Mouse (Mus musculus) gastrocnemius, adult 2 months (tissue): ENCODE measurements around the gene Ntmt1. TPM values are rescaled to one million over a fixed set of nuclear protein-coding genes. Genes with fewer than 3 reads are reported as not detected.

ENCODE experiments used
- DNase-seq: peaks from one replicate; pipeline ENCODE4 v3.0.0; 2022
- H3K27ac ChIP-seq: fragments of 200-600 bp; 2 replicates; pipeline ENCODE4 v1.8.1; 2022; ENCODE audit warnings: mild to moderate bottlenecking
- H3K4me3 ChIP-seq: fragments of 200-600 bp; 2 replicates; pipeline ENCODE4 v1.8.1; 2022; ENCODE audit warnings: mild to moderate bottlenecking, moderate library complexity
- CTCF ChIP-seq: fragments of 200-600 bp; IDR thresholded peaks from 2 replicates; pipeline ENCODE4 v1.8.1; 2022; ENCODE audit warnings: antibody characterized with exemption, mild to moderate bottlenecking, moderate library complexity
- intact Hi-C: fragments of 180-260 bp; cut with DNase I; formaldehyde crosslinking; loops from one replicate; pipeline ENCODE4 v1.15.1; 2025
- long read RNA-seq, 2 experiments: library from polyadenylated mRNA; stranded (forward); transcript quantifications; one replicate each; pipeline ENCODE4 v2.0.0; 2021
- total RNA-seq, 2 experiments: library from RNA; stranded (reverse); gene quantifications; 2 replicates each; pipeline ENCODE4 v1.2.3; 2021

Gene Ntmt1
- 10 to 100 TPM; 14.3 to 15.6 TPM for total RNA-seq
- long read RNA-seq, experiment 1, transcript Ntmt1-201 (4 exons, 1,387 nt) = major isoform, 18 of 23 reads
- long read RNA-seq, experiment 1, partial matches to known transcripts = 0 of 23 reads
- long read RNA-seq, experiment 1, other reads (novel, unspliced or antisense) = 4 of 23 reads
- long read RNA-seq, experiment 2, transcript Ntmt1-201 (4 exons, 1,387 nt) = major isoform, 32 of 40 reads
- long read RNA-seq, experiment 2, partial matches to known transcripts = 1 of 40 reads
- long read RNA-seq, experiment 2, other reads (novel, unspliced or antisense) = 6 of 40 reads

DNA sequence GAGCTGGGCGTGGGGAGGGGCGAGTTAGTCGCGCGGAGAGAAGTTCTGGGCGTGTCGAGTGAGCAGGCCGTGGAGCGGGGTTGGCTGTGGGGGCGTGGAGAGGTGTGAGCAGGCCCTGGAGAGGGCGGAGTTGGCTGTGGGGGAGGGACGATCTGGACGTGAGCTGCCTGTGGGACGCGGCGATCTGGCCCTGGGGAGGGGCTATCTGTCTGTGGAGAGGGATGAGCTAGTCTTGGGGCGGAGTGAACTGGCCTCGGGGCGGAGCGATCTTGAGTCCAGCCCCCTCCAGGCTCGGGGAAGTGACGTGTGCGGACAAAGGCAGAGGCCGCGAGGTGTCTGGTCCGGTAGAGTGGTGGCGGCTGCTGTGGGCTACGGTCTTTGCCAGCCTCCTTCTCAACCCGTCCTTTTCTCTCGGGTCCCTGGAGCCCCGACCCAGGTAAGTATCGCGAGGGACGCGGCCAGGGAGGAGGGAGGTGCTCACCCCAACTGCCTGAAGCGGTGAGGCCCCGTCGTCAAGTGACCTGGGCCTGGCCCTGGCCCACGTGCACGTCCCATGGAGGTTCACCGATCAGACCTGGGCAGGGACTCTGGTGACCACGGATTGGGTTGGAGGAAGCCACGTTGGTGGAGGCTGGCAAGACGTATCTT is at the start of gene Ntmt1:
Gene Ntmt1 (plus strand): TSS at position 179 of the 648 bp plus-strand sequence.
- peak; percentile 100 for DNase-seq
- peak within 1 kb of the TSS; percentile 93 for H3K4me3 ChIP-seq
- intact Hi-C loops = no loop called here
- peak within 1 kb of the TSS; percentile 97 for H3K27ac ChIP-seq
- no peak for TF ChIP-seq CTCF

DNA sequence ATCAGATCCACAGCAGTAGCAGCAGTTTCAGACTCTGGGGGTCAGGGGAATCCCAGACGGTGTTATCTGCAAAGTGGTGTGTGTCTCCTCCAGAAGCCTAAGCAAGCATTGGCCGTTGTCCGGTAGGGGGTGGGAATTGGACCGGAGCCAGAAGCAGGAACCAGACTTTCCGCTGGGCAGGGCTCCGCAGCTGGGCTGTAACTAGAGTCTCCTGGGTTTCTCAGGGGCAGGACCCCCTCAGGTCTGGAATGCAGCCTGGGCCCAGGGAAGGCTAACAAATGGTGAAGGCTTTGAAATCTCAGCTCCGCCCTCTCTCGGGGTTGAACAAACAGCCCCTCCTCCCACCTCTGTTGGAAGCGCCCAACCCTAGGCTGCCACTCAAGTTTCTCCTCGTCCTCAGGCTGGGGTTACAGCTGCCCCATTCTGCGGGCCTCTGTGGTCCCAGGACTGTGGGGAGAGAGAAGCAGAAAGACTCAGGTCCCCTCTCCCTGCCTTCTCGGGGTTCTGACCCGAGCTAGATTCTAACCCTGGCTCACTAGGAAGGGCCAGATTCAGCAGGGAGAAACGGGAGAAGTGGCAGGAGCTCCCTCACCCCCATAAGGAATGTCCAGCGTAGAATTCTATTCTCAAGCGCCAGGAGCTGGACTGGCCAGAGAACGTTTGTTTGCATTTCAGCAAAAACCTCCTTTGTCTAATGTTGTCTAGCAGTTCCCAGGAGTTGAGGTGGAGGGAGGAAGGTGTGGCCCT is 49.1 kb upstream of the Ntmt1 start:
- DNase-seq = peak; percentile 92
- peak; percentile 50 for TF ChIP-seq CTCF
- H3K27ac ChIP-seq = peak overlapping the region; percentile 86
- peak overlapping the region; percentile 65 for H3K4me3 ChIP-seq
- intact Hi-C loops = no loop called here

- intact Hi-C loops = no loop called here
Observed at GRCm38 (mm10) chr2:30759088-30759374, 48.6 kb upstream of the Ntmt1 start.

GRCm38 (mm10) chr2:30759442-30759841 is 48.2 kb upstream of the Ntmt1 start:
- no peak for DNase-seq

More at GRCm38 (mm10) chr2:30759088-30759374, 48.6 kb upstream of the Ntmt1 start:
- TF ChIP-seq CTCF = no peak
- H3K27ac ChIP-seq = peak overlapping the region; percentile 86
- DNase-seq = no peak
- peak overlapping the region; percentile 65 for H3K4me3 ChIP-seq

DNA sequence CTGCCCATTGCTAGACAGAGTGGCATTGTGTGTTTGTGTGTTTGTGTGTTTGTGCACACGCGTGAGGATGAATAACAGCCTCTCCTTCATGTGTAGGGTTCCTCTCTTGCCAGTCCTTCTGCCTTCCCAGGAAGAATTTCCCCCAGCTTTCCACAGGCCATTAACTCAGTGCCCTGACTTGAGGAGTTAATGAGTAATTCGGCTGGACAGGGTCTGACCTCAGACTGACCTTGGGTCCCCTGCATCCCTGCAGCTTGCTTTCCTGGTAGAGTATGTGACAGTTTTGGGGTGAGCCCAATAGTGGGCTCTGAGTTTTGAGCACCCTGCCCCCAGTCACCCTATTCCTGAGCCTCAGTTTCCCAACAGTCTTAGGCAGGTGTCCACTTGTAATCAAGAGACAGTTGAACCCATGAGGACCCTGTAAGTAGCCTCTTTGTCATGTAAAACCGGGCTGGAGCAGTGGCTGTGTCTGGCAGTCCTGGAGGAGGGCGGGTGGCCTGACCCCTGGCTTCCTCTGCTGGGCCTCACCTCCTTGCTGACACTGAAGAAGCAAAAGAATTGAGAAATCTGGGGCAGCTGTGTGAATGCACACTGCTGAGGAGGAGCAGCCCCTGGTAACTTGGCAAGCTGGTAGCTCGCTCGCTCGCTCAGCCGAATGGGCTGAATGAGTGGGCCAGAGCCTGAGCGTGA is 47.6 kb upstream of the Ntmt1 start:
- no peak for DNase-seq
- intact Hi-C loops = no loop called here
- Histone ChIP-seq H3K27ac (no peak overlapping the region; the same call in 1 of the 2 replicates), H3K4me3 (no peak overlapping the region)
- TF ChIP-seq CTCF = no peak

More at GRCm38 (mm10) chr2:30759442-30759841, 48.2 kb upstream of the Ntmt1 start:
- TF ChIP-seq CTCF = no peak
- Histone ChIP-seq H3K27ac (peak overlapping the region; percentile 86), H3K4me3 (no peak overlapping the region)
- intact Hi-C loops = no loop called here

DNA sequence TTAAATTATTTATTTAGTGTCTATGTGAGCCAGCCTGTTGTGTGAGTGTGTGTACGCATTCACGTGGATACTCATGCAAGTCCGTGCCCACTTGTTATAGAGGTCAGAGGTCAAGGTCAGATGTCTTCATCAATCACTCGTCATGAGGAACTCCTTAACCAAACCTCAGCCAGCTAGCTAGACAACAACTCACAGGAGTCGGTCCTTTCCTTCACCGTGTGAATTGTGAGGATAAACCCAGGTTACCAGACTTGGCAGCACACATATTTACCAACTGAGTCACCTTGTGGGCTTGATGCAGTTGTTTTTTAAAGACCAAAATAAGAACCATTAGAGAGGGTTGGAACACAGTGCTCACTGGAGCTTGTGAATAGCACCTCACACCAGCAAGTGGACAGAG is 46.9 kb upstream of the Ntmt1 start:
- H3K4me3 ChIP-seq = no peak overlapping the region
- intact Hi-C loops = no loop called here
- TF ChIP-seq CTCF = no peak
- DNase-seq = no peak
- H3K27ac ChIP-seq = no peak overlapping the region

GRCm38 (mm10) chr2:30766446-30766845 is 41.2 kb upstream of the Ntmt1 start:
- TF ChIP-seq CTCF = peak; percentile 6; the same call in 1 of the 2 replicates
- Histone ChIP-seq H3K4me3 (no peak overlapping the region), H3K27ac (no peak overlapping the region)
- intact Hi-C loops = loop anchor here (5.0 kb wide), 1 partner anchor 44 kb away; no protein-coding TSS in a partner anchor
- peak; percentile 41 for DNase-seq

GRCm38 (mm10) chr2:30767626-30768240 is 39.9 kb upstream of the Ntmt1 start:
- H3K4me3 ChIP-seq = no peak overlapping the region
- no peak for TF ChIP-seq CTCF
- H3K27ac ChIP-seq = no peak overlapping the region
- intact Hi-C loops = loop anchor here (5.0 kb wide), 1 partner anchor 45 kb away; no protein-coding TSS in a partner anchor
- no peak for DNase-seq

- intact Hi-C loops = loop anchor here (5.0 kb wide), 1 partner anchor 46 kb away; no protein-coding TSS in a partner anchor
- Histone ChIP-seq H3K27ac (no peak overlapping the region), H3K4me3 (no peak overlapping the region)
- no peak for TF ChIP-seq CTCF
- DNase-seq = no peak
Observed at GRCm38 (mm10) chr2:30768529-30768928, 39.1 kb upstream of the Ntmt1 start.

DNA sequence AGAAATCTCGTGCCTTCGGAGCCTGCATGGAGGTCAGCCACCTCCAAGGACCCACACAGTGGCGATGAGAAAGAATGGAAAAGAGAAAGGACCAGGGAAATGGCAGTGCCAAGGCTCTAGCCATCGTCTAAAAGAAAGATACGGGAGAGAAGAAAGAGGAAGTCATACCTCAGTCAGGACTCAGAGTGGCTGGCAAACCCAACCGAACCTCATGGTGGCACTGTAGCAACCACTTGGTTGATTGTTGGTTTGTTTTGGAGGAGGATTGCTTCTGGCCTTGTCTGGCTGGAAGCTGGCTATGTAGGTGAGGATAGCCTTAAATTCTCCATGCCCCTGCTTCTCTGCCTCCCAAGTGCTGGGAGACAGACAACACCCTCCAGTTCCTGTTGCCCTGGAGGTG is 38.4 kb upstream of the Ntmt1 start:
- intact Hi-C loops = loop anchor here (5.0 kb wide), 1 partner anchor 47 kb away; no protein-coding TSS in a partner anchor

GRCm38 (mm10) chr2:30771368-30771805 is 36.2 kb upstream of the Ntmt1 start:
- TF ChIP-seq CTCF = no peak
- Histone ChIP-seq H3K27ac (peak overlapping the region; percentile 82), H3K4me3 (peak overlapping the region; percentile 78)
- intact Hi-C loops = no loop called here
- DNase-seq = no peak

More for the DNA sequence above, 38.4 kb upstream of the Ntmt1 start:
- DNase-seq = no peak
- peak; percentile 23; the same call in 1 of the 2 replicates for TF ChIP-seq CTCF
- H3K27ac ChIP-seq = no peak overlapping the region
- H3K4me3 ChIP-seq = no peak overlapping the region
